Mouse (Mus musculus): Measurements from ENCODE around the gene Lad1. TPM values are rescaled to one million over a fixed set of nuclear protein-coding genes. Genes with fewer than 3 reads are reported as not detected.

Gene Lad1
- polyA plus RNA-seq, 1 experiment from 2014 or later = 0.58 TPM

GRCm38 (mm10) chr1:135813071-135813470 lies 5.3 kb upstream of the Lad1 start:
- ATAC-seq (ENCODE audit: low FRiP score, low TSS enrichment) = no peak
- Histone ChIP-seq H3K36me3 (ENCODE audit: control insufficient read depth, insufficient read depth, low read length) (no peaks in the 10 kb centered on the region), H3K4me2 (ENCODE audit: low read length) (no peak overlapping the region), H3K27me3 (ENCODE audit: control insufficient read depth, insufficient read depth, low read length) (peaks cover 16% of the 10 kb centered on the region), H3K4me3 (replicated peaks; ENCODE audit: low read depth, low read length) (no peak overlapping the region), H3K9ac (replicated peaks; ENCODE audit: low read length) (no peak overlapping the region), H3K9me3 (ENCODE audit: control insufficient read depth, low read length) (no peaks in the 10 kb centered on the region), H3K4me1 (ENCODE audit: control insufficient read depth, insufficient read depth, low read length) (no peaks in the 10 kb centered on the region), H3K27ac (replicated peaks; ENCODE audit: low read depth, low read length) (no peak overlapping the region; the same call in 1 of the 2 replicates)
- no peak for DNase-seq
- 76% methylated on average over 4 of the region's 4 CpGs for WGBS

DNA sequence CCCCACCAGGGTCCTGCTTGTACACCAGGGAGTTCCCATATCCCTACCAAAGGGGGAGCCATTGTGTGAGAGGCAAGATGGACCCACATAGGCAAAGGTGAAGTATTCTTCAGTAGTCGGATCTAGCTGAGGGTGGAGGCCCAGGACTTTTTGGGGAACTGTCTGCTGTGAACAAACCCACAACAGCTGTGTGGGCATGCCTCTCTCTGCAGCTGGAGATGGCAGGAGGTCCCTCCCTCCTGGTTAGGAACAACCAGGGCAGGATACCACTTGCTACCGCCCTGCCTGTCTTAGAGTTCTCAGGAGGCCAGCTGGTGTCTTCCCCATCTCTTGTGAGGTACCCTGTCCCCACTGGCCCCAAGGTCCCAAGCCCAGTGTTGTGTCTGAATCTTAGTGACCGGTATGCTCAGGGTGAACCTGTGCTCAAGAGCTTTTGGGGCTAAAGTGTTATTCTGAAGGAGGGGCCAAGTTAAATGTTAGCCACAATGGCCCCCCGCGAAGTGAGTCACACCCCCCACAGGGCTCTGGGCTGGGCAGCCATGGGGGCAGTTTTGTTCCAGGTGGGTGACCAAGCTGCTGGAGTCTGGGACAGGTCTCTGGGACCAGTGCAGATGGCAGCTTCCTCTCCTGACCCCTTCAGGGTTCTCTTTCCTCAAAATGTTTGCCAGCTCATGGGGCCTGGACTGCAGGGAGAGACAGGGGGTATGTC lies 4.6 kb upstream of the Lad1 start:
- H3K9me3 ChIP-seq (ENCODE audit: control insufficient read depth, low read length) = no peaks in the 10 kb centered on the region
- ATAC-seq (ENCODE audit: low FRiP score, low TSS enrichment) = no peak
- WGBS = 77% methylated on average over 5 of the region's 5 CpGs

GRCm38 (mm10) chr1:135814531-135814930 lies 3.9 kb upstream of the Lad1 start:
- Histone ChIP-seq H3K4me2 (ENCODE audit: low read length) (no peak overlapping the region), H3K27me3 (ENCODE audit: control insufficient read depth, insufficient read depth, low read length) (peaks cover 31% of the 10 kb centered on the region), H3K36me3 (ENCODE audit: control insufficient read depth, insufficient read depth, low read length) (no peaks in the 10 kb centered on the region), H3K27ac (replicated peaks; ENCODE audit: low read depth, low read length) (no peak overlapping the region), H3K9ac (replicated peaks; ENCODE audit: low read length) (no peak overlapping the region), H3K4me1 (ENCODE audit: control insufficient read depth, insufficient read depth, low read length) (no peaks in the 10 kb centered on the region), H3K9me3 (ENCODE audit: control insufficient read depth, low read length) (no peaks in the 10 kb centered on the region), H3K4me3 (replicated peaks; ENCODE audit: low read depth, low read length) (no peak overlapping the region)
- no peak for DNase-seq
- ATAC-seq (ENCODE audit: low FRiP score, low TSS enrichment) = no peak
- WGBS = 83% methylated on average over 5 of the region's 5 CpGs

More for the DNA sequence above, 4.6 kb upstream of the Lad1 start:
- no peak for DNase-seq
- H3K36me3 ChIP-seq (ENCODE audit: control insufficient read depth, insufficient read depth, low read length) = no peaks in the 10 kb centered on the region
- no peaks in the 10 kb centered on the region for H3K4me1 ChIP-seq (ENCODE audit: control insufficient read depth, insufficient read depth, low read length)
- H3K9ac ChIP-seq (replicated peaks; ENCODE audit: low read length) = no peak overlapping the region
- no peak overlapping the region for H3K27ac ChIP-seq (replicated peaks; ENCODE audit: low read depth, low read length)
- H3K4me2 ChIP-seq (ENCODE audit: low read length) = no peak overlapping the region
- no peak overlapping the region for H3K4me3 ChIP-seq (replicated peaks; ENCODE audit: low read depth, low read length)
- peaks cover 24% of the 10 kb centered on the region for H3K27me3 ChIP-seq (ENCODE audit: control insufficient read depth, insufficient read depth, low read length)

DNA sequence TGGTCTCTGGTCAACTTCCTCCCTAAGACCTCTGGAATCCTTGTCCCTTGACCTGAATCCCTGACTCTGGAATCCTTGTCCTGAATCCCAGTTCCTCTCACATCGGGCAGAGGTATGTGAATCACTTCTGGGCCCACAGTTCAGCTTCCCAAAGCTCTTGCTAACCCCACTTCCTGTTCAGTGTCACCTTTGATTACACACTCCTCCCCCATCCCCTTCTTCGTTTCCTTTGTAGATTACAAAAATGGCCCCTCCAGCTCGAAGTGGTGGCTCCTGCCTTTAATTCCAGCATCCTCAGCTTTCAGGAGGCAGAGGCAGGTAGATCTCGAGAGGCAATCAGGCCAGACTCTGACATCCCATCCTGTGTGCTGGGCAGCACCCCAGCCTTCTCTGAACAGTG lies 803 bp upstream of the Lad1 start:
- Histone ChIP-seq H3K4me1 (ENCODE audit: control insufficient read depth, insufficient read depth, low read length) (no peaks in the 10 kb centered on the region), H3K27me3 (ENCODE audit: control insufficient read depth, insufficient read depth, low read length) (peaks cover 38% of the 10 kb centered on the region), H3K4me2 (ENCODE audit: low read length) (no peak overlapping the region), H3K4me3 (replicated peaks; ENCODE audit: low read depth, low read length) (no peak overlapping the region), H3K27ac (replicated peaks; ENCODE audit: low read depth, low read length) (no peak overlapping the region), H3K36me3 (ENCODE audit: control insufficient read depth, insufficient read depth, low read length) (no peaks in the 10 kb centered on the region), H3K9ac (replicated peaks; ENCODE audit: low read length) (no peak overlapping the region), H3K9me3 (ENCODE audit: control insufficient read depth, low read length) (no peaks in the 10 kb centered on the region)
- ATAC-seq (ENCODE audit: low FRiP score, low TSS enrichment) (no peak), DNase-seq (no peak)
- 78% methylated on average over 4 of the region's 4 CpGs for WGBS

- Histone ChIP-seq H3K27ac (replicated peaks; ENCODE audit: low read depth, low read length) (no peak overlapping the region), H3K9me3 (ENCODE audit: control insufficient read depth, low read length) (no peaks in the 10 kb centered on the region), H3K4me1 (ENCODE audit: control insufficient read depth, insufficient read depth, low read length) (no peaks in the 10 kb centered on the region), H3K4me3 (replicated peaks; ENCODE audit: low read depth, low read length) (no peak overlapping the region), H3K27me3 (ENCODE audit: control insufficient read depth, insufficient read depth, low read length) (peaks cover 38% of the 10 kb centered on the region), H3K36me3 (ENCODE audit: control insufficient read depth, insufficient read depth, low read length) (no peaks in the 10 kb centered on the region), H3K4me2 (ENCODE audit: low read length) (no peak overlapping the region), H3K9ac (replicated peaks; ENCODE audit: low read length) (no peak overlapping the region)
- DNase-seq (no peak), ATAC-seq (ENCODE audit: low FRiP score, low TSS enrichment) (no peak)
- WGBS = 85% methylated on average over 10 of the region's 10 CpGs
These were observed 1.7 kb downstream of the Lad1 start for GRCm38 (mm10) chr1:135820071-135820470.

GRCm38 (mm10) chr1:135820736-135821364 lies 2.5 kb downstream of the Lad1 start:
- Histone ChIP-seq H3K27me3 (ENCODE audit: control insufficient read depth, insufficient read depth, low read length) (peaks cover 38% of the 10 kb centered on the region), H3K4me3 (replicated peaks; ENCODE audit: low read depth, low read length) (no peak overlapping the region), H3K4me1 (ENCODE audit: control insufficient read depth, insufficient read depth, low read length) (no peaks in the 10 kb centered on the region), H3K4me2 (ENCODE audit: low read length) (no peak overlapping the region), H3K9me3 (ENCODE audit: control insufficient read depth, low read length) (no peaks in the 10 kb centered on the region), H3K36me3 (ENCODE audit: control insufficient read depth, insufficient read depth, low read length) (no peaks in the 10 kb centered on the region), H3K9ac (replicated peaks; ENCODE audit: low read length) (no peak overlapping the region), H3K27ac (replicated peaks; ENCODE audit: low read depth, low read length) (no peak overlapping the region)
- ATAC-seq (ENCODE audit: low FRiP score, low TSS enrichment) (no peak), DNase-seq (no peak)
- WGBS = 89% methylated on average over 16 of the region's 16 CpGs

DNA sequence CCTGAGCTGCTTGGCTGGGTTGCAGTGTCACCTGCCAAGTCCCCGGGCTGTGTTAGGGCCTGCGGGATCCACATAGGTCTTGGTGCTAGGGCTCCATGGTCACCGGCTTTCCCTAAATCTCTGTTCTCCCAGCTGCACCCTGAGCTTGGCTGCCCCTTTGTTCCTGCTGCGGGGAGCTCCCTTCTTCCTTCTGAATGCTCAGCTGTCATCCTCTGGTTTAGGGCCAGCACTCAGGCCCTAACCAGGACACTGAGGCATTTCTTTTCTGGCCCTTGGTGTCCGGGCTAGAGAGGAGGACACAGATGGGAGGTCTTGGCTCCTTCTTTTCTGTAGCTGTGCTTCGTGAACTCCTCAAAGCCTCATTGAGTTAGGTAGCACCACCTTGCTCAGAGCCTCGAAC lies 3.4 kb downstream of the Lad1 start:
- Histone ChIP-seq H3K36me3 (ENCODE audit: control insufficient read depth, insufficient read depth, low read length) (no peaks in the 10 kb centered on the region), H3K4me1 (ENCODE audit: control insufficient read depth, insufficient read depth, low read length) (no peaks in the 10 kb centered on the region), H3K27ac (replicated peaks; ENCODE audit: low read depth, low read length) (no peak overlapping the region), H3K4me3 (replicated peaks; ENCODE audit: low read depth, low read length) (no peak overlapping the region), H3K9ac (replicated peaks; ENCODE audit: low read length) (no peak overlapping the region), H3K27me3 (ENCODE audit: control insufficient read depth, insufficient read depth, low read length) (peaks cover 34% of the 10 kb centered on the region), H3K9me3 (ENCODE audit: control insufficient read depth, low read length) (no peaks in the 10 kb centered on the region), H3K4me2 (ENCODE audit: low read length) (no peak overlapping the region)
- 78% methylated on average over 7 of the region's 7 CpGs for WGBS
- ATAC-seq (ENCODE audit: low FRiP score, low TSS enrichment) (no peak), DNase-seq (no peak)

DNA sequence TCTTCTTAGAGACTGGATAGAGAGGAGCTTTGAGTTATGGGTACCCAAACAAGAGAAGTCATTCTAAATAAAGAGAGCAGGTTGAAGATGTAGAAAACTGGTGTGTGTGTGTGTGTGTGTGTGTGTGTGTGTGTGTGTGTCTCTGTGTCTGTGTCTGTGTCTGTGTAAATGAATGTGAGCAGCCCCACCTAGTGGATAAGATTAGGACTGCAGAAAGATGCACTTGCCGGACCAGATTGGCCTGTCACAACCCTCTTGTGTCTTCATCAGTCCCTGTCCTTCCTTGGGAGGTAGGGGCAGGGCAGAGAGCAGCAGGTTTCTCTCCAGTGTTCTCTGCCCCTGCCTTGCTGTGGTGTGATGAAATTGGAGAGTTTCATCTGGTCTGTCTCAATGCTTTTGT lies 10.5 kb downstream of the Lad1 start:
- Histone ChIP-seq H3K4me1 (ENCODE audit: control insufficient read depth, insufficient read depth, low read length) (no peaks in the 10 kb centered on the region), H3K36me3 (ENCODE audit: control insufficient read depth, insufficient read depth, low read length) (no peaks in the 10 kb centered on the region), H3K27me3 (ENCODE audit: control insufficient read depth, insufficient read depth, low read length) (no peaks in the 10 kb centered on the region), H3K4me3 (replicated peaks; ENCODE audit: low read depth, low read length) (no peak overlapping the region), H3K9ac (replicated peaks; ENCODE audit: low read length) (no peak overlapping the region), H3K27ac (replicated peaks; ENCODE audit: low read depth, low read length) (no peak overlapping the region), H3K9me3 (ENCODE audit: control insufficient read depth, low read length) (no peaks in the 10 kb centered on the region), H3K4me2 (ENCODE audit: low read length) (no peak overlapping the region)
- ATAC-seq (ENCODE audit: low FRiP score, low TSS enrichment) (no peak), DNase-seq (peak; percentile 63)
- WGBS = 9% methylated on average over 1 of the region's 1 CpGs

All from midbrain, embryonic 14.5 days (tissue).